Mouse (Mus musculus): ENCODE results near the gene Fam49a.
A peak's percentile ranks its signal among the peaks of the same experiment; 100 is the strongest.

Fam49a gene

DNA sequence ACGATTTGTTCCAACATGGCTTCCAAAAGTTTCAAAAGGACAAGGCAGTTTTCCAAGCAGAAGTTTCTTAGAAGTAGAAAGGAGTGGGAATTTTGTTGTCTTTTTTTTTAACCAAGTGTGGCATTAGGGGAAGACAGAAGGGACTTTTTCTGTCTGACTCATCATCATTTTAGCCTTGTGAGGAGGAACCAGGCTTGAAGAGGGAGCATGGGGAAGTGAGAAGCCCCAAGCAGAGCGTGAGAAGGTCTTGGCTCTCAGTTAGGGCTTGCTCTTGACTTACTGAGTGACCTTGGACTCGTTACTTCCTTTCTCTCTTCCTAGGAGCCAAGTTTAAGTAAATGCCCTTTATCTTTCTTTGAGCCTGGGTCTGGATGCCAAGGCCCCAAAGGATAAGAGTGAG, 8.6 kb downstream of the Fam49a start:
- DNase-seq (ENCODE audit: low spot score in 2 of 2) = no peak

DNA sequence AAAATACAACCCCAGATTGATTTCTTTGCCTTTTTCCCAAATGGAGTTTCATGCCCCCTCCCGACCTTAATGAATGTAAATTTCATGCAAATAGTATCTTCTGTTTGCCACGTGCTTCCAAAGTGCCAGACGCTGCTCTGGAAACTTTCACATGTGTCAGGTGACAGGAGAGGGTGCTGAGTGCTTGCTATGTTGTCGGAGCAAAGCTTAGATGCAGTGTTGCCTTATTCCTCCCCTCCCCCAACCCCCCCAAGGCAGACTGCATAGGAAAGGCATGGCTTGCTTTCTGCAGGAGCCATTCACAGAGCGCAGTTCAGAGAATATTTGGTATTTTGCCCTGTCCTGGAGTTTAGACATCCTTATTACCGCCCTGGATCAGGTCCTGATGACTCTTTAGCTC, 12.2 kb downstream of the Fam49a start:
- no peak for DNase-seq (ENCODE audit: low spot score in 2 of 2)

DNA sequence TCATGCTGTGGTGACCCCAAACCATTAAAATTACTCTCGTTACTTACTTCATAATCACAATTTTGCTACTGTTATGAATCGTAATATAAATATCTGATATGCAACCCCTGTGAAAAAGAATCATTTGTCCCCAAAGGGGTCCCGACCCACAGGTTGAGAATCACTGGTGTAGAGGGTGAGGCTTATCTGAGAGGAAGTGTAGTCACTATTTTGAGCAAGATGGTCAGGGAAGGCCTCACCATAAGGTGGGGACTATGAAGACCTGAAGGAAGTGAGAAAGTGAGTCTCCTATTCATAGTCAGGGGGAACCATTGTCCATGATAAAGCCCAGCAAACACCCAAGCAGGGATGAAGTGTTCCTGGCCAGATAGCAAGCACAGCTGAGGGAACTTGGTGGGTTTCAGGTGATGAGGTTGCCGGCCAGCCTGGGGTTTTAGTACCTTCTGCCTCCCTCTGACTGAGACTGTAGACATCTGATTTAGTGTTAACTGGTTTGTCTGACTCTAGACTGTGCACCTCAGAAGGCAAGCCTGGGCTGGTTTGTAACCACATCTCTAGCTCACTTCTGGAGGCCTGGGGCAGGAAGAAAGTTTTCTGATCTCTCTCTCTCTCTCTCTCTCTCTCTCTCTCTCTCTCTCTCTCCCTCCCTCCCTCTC, 13.3 kb downstream of the Fam49a start:
- DNase-seq (ENCODE audit: low spot score in 2 of 2) = no peak

DNA sequence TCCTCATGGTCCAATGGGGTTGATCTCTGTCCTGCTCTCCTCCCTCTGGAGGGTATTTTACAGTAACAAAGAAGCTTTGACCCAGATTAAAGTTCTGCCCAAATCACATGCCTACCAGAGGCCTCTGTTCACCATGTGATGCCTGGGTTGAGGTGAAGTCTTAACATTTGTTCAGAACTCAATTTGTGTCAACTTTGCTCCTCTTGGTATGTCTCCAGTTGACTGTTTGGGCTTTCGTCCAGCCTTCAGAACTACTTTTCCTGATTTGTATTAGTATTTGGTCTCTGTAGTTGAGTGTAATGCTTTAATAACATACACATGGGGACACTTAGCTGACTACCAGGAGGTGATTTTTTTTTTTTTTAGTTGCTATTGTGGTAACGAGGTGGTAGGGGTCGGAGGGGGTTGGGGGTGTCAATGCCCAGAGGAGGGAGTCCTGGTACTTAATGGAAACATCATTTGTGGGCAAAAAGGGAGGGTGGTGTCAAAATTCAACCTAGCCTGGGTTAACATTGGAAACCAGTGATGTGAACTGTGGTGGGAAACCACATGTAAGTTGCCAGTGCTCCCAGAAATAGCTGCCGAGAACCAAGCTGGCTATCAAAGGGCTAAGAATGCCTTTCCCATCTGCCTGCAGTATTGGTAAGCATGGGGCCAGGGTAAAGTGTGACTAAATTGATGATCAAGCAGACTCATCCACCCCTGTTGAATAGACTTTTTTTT, 16.0 kb downstream of the Fam49a start:
- DNase-seq (ENCODE audit: low spot score in 2 of 2) = no peak

DNA sequence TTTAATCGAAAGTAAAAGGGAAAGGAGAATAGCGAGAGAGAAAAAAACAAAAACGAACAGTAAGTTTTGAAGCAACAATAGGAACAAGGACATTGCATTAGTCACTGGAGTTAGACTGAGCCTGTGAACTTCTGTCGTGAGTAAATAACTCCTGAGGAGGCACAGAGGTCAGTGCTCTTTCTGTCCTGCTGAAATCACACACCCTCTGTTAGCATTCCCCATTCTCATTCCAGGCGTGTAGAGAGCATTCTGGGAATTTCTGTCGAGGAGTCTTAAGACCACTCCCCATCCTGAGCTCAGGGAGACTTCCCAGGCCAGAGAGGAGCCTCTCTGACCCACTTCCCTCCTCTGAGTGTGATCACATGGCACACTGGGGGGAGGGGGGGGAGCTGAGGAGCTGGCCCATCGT, 16.5 kb downstream of the Fam49a start:
- DNase-seq (ENCODE audit: low spot score in 2 of 2) = no peak

DNA sequence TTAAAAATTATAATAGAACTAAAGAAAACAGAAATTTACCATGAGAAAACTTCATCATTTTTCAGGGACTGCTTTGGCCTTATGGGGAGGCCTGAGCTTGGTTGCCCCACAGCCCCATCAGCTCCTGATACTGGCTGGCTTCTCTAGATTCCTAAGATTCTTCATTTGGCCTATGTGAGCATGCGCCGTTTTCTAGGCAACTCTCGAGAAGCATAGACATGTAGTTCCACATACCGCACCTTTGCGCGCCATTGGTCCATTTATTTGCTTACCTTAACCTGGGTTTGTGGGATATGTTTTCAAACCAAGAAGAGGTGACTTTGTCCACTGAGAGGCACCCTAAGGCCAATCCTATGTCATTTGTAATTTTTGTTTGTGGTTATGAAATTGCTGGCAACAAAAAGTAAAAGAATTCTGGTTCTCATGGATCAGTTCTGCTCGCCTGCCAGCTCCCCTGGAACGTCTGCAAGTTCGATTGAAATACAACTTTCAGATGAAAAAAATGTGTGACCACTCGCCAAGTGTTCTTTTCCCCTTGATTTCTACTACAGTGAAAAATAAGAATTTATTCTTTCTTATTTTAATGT, 21.9 kb downstream of the Fam49a start:
- no peak for DNase-seq (ENCODE audit: low spot score in 2 of 2)

DNA sequence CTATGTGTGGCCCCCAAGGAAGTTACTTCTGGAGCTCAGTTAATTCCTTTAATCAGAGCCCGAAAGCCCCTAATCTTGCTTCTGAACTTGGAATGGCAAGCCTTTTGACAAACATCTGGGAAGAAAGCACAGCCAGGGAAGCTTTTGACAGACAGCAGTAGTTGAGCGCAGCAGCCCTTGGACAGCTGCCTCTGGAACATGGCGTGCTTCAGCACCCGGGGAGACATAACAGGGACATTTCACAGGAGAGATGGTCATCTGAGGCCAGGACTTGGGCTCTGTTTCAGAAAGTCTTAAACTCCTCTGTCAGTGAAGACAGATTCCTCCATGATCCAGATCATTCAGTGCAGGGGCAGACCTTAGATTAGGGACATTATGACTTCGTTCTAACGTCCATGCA, 22.6 kb downstream of the Fam49a start:
- DNase-seq (ENCODE audit: low spot score in 2 of 2) = no peak

DNA sequence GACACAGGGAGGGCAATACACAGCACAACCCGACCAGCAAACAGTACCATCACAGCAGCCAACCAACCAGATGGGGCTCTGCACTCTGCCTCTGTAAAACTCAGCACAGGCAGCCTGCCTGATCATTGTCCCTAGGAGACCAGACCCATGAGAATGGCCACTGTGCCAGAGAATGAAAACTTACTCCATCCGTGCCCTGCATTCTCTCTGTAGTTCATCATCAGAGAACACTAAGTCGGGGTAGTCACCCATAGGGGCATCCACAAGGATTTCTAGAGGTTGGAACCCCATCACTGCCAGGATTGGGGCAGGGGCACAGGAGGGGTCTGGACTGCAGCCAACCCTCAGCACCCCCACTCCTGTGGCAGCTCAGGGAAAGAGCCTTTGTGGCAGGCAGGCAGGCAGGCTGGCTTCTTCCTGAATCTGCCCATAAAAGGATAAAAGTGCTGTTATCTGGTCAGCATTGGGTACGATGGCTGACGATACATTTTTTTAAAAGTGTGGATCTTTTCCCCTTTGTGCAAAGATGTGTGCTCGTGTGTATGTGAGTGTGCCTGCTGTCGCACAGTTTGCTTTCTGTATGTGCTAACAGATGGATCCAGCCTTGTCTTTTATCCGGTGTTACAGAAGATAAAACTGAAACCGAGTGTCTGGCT, 25.3 kb downstream of the Fam49a start:
- DNase-seq (ENCODE audit: low spot score in 2 of 2) = no peak

DNA sequence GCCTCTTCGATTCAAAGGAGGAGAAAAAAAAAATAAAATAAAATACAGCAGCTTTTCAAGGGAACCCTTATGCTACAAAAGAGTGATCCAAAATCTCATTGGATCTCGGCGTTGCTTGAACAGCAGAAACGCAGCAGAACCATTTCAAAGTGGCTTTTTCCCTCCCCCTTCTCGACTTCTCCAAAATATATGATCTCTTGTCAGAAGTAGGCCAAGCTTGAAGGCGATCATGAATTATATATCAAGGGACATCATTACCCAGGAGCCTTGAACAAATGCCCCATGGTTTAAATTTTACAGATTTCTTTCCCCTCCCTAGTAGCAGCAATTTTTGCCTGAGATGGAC, 25.8 kb downstream of the Fam49a start:
- DNase-seq (ENCODE audit: low spot score in 2 of 2) = no peak

DNA sequence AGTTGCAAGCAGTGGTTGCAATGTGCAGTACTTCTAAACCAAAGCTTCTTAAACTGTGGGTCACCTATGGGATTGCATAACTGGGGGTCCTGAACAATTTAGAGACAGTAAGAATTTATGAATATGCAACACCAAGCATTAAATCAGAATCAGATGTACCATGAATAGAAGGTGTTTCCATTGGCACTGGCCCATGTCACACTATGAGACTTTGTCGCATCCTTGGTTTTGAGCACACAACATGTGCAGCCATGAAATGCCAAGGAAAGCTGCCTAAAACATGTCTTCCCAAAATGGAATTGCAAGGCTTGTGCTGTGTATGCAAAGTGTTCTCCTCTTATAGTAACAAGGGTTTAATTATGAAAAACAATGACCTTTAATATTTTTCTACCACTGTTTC, 26.6 kb downstream of the Fam49a start:
- DNase-seq (ENCODE audit: low spot score in 2 of 2) = no peak

DNA sequence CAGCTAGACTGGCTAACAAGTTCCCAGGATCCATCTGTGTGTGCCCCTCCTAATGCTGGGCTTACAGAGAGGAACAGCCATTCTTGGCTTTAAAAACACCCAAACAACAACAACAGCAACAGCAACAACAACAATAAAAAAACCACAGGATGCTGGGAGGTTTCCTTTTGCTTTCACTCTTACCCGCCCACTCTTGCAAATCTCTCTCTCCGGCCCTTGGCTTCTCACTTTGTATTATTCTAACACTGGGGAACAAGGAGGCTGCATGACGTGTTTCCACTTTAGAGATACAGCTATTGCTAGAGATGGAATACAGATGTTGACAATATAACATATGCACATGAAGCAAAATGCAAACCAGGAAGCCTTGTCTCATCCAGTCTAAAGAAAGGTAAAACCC, 27.7 kb downstream of the Fam49a start:
- DNase-seq (ENCODE audit: low spot score in 2 of 2) = no peak

DNA sequence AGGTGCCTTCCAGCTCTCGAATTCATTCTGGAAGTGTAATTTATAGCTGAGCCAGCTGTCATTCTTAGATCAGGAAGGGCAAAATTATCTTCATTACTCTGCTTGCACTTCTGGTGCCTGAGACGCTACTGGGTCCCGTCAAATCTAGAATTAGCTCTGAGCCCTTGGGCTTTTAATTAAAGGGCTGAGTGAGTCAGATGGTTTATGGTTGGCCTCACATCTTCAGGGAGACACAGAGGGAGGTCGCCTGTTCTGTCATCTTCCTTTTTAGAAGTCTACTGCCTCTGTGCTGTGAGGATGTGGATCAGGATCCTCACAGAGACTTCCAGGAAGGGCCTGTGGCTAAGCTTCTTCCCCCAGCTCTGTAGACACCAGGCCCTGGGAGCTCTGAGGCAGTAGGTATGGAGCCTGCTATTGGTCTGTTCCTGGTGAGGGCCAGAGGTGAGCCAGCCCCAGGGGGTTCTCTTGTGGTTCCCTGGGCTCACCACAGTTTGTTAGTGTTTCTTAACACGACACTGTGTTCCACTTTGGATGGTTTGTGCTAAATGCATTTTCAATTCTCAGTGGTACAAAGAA, 30.2 kb downstream of the Fam49a start:
- DNase-seq (ENCODE audit: low spot score in 2 of 2) = no peak

DNA sequence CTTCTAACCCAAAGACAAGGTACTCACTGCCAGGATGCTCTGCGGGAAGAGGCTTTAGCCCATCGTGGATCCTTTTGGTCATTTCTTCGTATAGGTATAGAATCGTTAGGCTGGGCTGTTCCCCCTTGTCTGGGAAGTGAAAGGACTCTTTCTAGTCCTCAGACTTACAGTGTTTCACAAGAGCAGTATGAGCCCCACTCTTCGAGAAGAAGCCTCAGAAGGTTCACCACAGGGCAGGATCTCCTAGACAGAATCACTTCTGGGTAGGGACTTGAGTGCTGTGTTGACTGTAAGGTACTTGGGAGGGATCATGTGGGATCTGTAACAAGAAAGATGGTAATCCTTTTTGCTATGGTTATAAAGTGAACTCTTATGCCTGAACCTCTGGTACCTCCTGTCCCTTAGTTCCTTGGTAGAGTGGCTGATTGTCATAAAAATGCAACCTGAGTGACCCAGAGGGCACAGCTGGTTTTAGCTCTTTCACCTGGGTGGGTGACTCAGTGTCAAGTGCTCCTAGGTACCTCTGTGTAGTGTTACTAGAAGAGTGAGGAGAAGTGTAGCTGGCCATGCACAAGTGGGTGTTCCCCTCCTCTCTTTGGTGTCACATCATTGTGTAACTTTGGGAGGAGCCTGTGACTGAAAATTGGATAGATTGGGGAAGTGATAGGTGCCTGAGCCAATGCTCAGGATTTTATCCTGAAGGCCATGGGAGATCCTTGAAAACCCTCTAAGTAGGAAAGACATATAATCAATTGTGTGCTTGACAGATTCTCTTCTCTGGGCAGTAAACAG, 32.6 kb downstream of the Fam49a start:
- DNase-seq (ENCODE audit: low spot score in 2 of 2) = no peak

DNA sequence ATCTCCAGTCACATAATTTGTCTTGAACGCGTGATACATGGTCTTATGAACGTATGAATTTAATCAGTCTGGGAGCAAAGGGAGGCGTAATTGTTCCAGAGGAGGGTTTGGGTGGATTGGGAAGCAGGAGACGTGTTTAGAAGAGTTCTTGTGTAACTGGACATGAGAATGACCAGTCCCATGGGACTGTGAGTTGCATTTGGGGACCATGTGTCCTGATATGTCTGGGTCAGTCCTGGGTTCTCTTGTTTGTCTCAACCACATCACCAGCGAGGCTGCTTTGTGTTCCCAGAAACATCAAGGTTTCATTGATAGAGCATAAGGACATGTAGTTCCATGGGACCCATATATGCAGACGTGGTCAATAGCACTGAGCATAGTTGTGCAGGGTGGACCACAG, 36.5 kb downstream of the Fam49a start:
- DNase-seq (ENCODE audit: low spot score in 2 of 2) = no peak

DNA sequence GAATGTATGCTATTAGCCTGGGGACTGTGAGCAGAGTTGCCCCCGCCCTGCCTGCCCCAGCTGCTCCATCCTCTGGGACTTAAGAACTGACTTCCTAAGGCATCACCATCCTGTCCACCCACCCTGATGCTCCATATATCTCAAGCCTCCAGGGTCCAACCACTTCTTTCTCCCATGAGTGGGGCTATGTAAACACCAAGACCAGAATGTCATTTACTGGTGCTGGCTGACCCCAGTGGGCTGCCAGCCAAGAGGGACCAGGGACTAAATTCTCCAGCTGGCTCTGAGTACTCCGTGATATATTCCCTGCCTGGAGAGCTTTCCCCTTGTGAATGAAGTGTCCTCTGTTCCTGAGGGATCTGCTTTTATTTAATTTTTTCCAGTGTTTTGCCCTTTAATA, 37.4 kb downstream of the Fam49a start:
- DNase-seq (ENCODE audit: low spot score in 2 of 2) = no peak

DNA sequence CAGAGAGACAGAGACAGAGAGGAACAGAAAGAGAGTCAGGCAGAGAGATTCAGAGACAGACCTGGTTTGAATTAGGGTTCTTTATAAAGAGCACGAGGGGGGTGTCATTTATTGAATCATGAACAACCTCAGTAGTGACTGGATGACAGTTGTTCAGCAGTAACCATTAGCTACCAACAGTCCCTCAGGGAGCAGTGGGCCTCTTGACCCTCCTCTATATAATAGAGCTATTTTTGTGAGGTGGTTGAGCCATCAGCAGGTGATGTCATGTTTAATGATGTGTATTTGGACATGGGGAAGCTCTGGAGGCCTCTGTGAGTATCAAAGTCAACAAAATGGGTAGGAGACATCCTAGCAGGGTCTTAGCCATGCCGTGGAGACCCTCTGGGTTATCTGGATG, 39.2 kb downstream of the Fam49a start:
- DNase-seq (ENCODE audit: low spot score in 2 of 2) = no peak

DNA sequence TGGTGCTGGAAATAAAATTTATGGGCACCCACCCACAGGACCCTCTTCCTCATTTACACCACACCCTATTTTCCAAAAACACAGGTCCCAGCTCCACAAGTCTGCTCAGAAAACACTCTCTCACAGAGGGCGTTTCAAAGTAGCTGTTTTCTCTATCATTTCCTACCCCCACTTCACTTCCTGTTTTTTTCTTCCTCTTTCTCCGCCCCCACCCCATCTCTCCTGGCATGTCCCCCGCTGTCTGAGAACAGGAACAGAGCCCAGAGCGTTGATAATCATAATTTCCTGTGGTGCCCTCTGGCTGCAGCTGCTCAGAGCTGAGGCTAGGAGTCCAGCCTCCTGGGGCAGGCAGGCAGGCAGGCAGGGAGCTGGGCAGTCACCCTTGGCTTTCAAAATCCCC, 39.9 kb downstream of the Fam49a start:
- DNase-seq (ENCODE audit: low spot score in 2 of 2) = peak; percentile 63 to 75

DNA sequence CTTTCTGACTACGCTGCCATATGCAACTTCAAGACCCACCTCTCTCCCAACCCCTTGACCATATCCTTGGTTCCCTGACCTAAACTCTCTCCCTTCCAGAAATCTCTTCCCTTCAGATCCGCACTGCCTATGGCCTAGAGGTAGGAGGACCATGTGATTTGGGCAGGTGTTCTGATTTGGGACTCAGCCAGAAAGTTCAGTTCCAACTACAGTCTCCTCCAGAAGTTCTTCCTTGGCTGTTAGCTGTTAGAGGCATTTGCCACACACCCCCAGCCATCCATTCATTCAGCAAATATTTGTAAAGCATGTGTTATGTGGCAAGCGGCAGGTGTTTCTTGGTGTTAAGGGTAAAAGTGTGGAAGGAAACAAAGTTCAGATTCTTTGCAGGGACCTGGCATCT, 44.3 kb downstream of the Fam49a start:
- no peak for DNase-seq (ENCODE audit: low spot score in 2 of 2)

DNA sequence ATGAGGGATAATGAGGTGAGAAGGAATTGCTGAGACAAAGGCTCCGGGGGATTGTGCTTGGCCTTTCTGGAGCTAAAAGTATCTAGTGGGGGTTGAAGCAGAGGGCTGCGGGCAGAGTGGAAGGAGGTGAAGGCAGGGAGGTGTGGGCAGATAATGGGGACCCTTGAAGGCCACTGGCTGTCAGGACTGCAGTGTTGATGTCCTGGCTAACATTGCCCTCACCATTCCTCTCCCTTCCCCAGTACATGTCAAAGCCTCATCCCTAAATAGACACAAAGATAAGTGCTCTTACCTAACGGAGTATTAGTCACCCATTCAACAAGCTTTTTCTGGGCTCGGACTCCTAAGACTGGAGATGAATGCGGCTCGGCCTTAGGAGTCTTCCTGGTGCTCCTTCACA, 44.9 kb downstream of the Fam49a start:
- no peak for DNase-seq (ENCODE audit: low spot score in 2 of 2)

DNA sequence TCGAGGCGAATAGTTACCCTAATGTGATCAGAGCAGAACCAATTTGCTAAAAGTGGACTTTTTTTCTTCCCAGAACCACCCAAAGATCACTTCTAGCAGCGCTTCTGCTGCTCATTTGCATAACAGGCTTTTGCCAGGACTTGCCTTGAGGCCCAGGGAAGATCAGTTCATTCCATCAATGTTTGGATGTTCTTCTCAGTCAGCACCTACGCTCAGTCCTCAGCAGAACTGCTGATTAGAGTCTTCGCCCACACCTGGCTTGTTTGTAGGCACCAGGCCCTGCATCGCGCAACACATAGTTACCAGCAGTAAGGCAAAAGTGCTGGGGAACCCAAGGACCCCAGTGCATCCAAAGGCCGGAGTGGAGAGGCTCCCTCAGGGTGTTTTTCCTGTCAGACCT, 45.3 kb downstream of the Fam49a start:
- DNase-seq (ENCODE audit: low spot score in 2 of 2) = no peak

DNA sequence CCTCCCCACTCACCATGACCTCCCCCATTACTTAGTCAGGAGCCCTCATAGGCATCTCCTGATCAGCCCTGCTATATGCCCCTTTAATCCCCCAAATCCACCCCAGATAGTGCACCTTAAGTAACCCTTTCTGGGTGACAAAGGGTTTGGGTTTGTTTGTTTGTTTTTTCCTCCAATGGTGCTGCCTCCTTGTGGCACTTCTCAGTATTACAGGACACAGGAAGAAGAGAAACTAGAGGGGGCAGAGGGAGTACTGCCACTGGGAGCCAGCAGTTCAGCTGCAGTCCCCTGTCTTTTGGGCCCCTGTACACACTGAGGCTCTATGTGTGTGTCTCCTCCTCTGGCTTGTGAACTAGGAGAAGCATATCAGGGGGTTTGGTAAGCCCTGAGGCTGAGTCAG, 51.5 kb downstream of the Fam49a start:
- DNase-seq (ENCODE audit: low spot score in 2 of 2) = no peak

DNA sequence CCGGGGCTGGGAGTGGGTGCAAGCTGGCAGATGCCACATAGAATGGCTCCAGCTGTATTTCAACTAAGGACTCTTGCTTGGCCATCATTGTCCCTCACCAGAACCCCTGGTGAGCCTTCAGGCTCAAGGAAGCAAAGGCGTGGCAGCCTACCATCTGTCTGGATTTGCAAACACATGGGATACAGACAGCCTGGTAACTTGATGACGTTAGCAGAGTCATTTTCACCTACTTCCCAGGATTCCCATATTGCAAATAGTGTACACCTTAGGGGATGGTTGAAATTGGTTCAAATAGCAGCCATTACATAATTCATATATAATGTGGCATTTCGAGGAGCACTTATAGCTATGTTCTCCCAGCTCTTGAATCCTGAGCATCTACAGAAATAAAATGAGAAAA, 52.0 kb downstream of the Fam49a start:
- no peak for DNase-seq (ENCODE audit: low spot score in 2 of 2)
